Mouse (Mus musculus): ENCODE measurements around the gene Luc7l3. TPM values are rescaled to one million over a fixed set of nuclear protein-coding genes. Genes with fewer than 3 reads are reported as not detected.

The Luc7l3 gene
- polyA plus RNA-seq, 1 experiment from 2014 or later, result 165 TPM

DNA sequence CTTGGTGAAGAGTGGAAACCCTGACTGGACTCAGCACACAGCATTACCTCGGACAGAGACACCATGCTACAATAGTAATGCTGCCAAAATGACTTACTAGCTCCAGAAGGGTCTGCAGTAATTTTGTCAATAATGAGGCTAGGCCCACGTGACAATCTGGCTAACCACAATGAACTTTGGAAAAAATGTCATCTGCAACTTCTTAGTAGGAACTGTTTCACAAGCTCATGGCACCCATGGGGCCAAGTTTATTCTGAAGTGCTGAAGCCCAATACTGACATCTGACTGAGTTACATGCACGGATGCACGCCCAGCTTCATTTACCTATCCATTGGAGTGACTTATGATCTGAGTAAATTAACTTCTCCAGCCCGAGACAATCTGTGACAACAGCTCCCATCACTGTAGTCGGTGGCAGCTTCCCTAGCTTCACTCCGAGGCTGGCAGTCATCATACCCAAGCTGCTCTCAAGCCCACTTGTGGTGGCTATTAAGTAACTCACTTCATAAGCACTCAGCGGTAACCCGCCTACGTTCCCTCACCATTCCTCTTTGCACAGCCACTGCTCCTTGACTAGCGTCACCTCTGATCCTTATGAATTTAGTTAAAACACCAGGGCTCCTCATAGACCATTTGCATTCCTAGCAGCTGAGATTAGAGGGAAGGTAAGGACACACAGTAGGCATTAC lies 35.8 kb downstream of the Luc7l3 start:
- H3K4me2 ChIP-seq (replicated peaks), result no peak overlapping the region
- H3K4me3 ChIP-seq (replicated peaks), result no peak overlapping the region
- H3K9ac ChIP-seq (replicated peaks), result no peak overlapping the region
- H3K27ac ChIP-seq, result no peak overlapping the region
- H3K4me1 ChIP-seq (replicated peaks), result no peaks in the 10 kb centered on the region
- H3K9me3 ChIP-seq, result no peaks in the 10 kb centered on the region
- 95% methylated on average over 11 of the region's 11 CpGs for WGBS
- peaks cover 73% of the 10 kb centered on the region for H3K36me3 ChIP-seq
- no peak for ATAC-seq
- H3K27me3 ChIP-seq, result no peaks in the 10 kb centered on the region

DNA sequence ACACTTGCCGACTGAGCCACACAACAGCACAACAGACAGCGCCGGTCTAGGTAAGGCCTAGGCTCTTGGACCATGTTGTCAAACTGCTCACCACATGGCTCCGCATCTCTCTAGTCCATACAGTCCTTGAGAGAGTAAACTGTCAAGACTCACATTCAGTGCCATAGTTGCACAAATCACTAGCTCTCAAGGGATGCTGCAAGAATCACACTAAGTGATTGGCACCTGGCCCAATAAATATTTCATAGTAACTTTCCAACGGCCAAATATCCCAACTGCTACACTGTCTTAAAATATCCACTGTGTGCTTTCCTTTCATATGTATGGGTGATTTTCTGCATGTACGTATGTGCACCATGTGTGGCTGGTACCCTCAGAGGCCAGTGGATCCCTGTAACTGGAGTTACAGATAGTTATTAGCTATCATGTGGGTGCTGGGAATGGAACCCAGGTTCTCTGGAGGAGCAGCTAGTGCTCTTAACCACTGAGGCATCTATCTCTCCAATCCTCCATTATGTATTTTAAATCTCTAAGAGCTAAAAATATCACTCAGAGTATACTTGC lies 38.2 kb downstream of the Luc7l3 start:
- Histone ChIP-seq H3K4me3 (replicated peaks) (no peak overlapping the region), H3K9ac (replicated peaks) (no peak overlapping the region), H3K36me3 (peaks cover 52% of the 10 kb centered on the region), H3K4me1 (replicated peaks) (0 out of 2 replicates have a peak, but pooled peaks cover 5% of the 10 kb centered on the region), H3K4me2 (replicated peaks) (no peak overlapping the region), H3K27ac (no peak overlapping the region), H3K9me3 (no peaks in the 10 kb centered on the region), H3K27me3 (no peaks in the 10 kb centered on the region)
- no peak for ATAC-seq
- 96% methylated on average over 6 of the region's 6 CpGs for WGBS

DNA sequence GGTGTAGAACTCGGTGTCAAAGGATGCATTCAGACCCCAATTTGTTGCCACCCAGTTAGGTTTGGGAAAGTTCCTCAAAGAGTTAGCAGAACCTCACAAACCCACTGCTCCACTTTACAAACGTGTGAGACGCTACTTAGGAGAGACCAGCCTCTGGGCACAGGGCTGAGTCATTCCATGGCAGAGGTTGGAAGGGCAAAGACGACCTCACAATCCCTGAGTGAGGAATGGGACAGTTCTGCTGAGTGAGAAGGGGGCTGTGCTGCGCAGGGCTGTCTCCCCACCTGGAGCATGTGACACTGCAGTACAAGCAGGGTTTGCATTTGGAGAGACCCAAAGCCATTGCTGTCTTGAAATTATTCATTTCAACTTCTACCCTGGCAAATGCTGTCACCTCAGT lies 39.5 kb downstream of the Luc7l3 start:
- Histone ChIP-seq H3K4me3 (replicated peaks) (no peak overlapping the region), H3K4me2 (replicated peaks) (no peak overlapping the region), H3K9me3 (no peaks in the 10 kb centered on the region), H3K27me3 (no peaks in the 10 kb centered on the region), H3K36me3 (peaks cover 39% of the 10 kb centered on the region), H3K27ac (no peak overlapping the region), H3K4me1 (replicated peaks) (0 out of 2 replicates have a peak, but pooled peaks cover 8% of the 10 kb centered on the region), H3K9ac (replicated peaks) (no peak overlapping the region)
- ATAC-seq, result no peak
- 72% methylated on average over 5 of the region's 5 CpGs for WGBS

DNA sequence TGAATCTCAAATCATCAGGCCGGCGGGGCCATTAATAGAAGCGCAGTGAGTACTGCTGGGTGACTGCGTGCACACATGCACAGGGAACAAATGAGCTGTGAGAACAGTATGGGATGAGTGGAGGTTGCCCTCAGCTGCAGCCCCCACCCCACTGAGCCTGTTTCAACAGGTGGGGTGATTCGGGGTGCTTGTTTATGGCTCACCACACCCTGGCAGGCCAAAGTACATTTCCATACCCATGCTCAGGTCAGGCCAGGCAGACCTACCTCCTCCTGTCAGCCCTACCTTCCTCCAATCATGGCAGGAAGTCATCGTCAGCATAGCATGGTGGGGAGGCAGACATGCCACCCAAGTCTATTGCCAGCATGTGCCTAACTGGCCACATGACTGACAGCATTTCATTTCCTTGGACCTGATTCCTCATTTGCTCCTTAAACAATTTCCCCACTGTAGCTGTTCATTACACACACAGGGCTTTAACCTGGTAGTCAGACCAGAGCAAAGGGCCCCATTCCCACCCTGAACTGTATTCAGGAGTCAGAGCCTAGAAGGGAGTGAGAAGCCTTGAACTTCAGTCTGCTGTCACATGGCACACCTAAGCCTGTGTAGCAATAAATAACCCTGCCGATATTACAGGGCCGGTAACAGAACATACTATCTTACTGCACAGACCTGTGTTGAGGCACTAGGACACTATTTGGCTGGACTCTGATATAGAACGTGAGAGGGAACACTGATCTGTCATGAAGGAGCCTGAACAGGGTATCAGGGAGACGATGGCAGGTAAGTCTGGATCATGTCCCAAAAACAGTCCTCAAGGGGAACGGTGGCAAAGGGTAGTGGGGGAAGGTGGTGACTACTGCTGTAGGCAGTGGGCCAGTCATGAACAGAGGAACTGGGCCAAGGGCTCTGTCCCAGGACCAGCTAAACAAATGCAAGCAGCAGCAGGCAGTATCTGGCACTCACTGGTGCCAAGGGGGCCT lies 40.3 kb downstream of the Luc7l3 start, which contains the start of gene Gm21885:
Gene Gm21885, plus strand, starts transcription at position 675 of the 983 bp plus-strand sequence.
- 86% methylated on average over 11 of the region's 11 CpGs for WGBS
- H3K4me3 ChIP-seq (replicated peaks), result no peak within 1 kb of the TSS
- H3K9ac ChIP-seq (replicated peaks), result no peak within 1 kb of the TSS
- H3K9me3 ChIP-seq, result no peaks in the 10 kb centered on the region
- no peaks in the 10 kb centered on the region for H3K27me3 ChIP-seq
- H3K36me3 ChIP-seq, result peaks cover 31% of the 10 kb centered on the region
- no peak within 1 kb of the TSS for H3K4me2 ChIP-seq (replicated peaks)
- peaks cover 14% of the 10 kb centered on the region; the same call in 1 of the 2 replicates for H3K4me1 ChIP-seq (replicated peaks)
- no peak for ATAC-seq
- H3K27ac ChIP-seq, result no peak within 1 kb of the TSS

DNA sequence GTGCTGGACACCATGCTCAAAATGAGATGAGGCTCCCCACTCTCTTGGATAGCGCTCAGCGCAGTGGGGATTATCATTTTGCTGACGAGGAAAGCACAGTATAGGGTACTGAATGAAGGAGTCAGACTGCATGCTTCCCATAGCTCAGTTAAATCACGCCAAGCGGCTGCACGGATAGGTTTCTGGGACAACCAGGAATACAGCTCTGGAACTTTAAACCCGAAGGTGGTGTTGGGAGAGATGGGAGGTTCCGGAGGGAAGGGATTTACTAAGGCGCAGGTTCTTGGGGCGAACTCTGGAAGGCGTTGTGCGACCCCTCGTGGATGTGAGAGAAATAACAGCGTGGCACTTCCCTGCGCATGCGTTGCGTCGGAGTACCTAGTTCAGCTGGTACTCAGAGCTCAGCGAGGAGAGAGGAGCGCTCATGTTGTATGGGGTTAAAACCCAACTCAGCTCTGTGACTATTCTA lies 44.9 kb downstream of the Luc7l3 start:
- Histone ChIP-seq H3K4me1 (replicated peaks) (peaks cover 15% of the 10 kb centered on the region; the same call in 1 of the 2 replicates), H3K4me2 (replicated peaks) (peak overlapping the region; percentile 56), H3K27me3 (no peaks in the 10 kb centered on the region), H3K9me3 (no peaks in the 10 kb centered on the region), H3K9ac (replicated peaks) (peak overlapping the region; percentile 58), H3K36me3 (no peaks in the 10 kb centered on the region), H3K27ac (no peak overlapping the region), H3K4me3 (replicated peaks) (peak overlapping the region; percentile 22)
- ATAC-seq, result peak; percentile 76
- WGBS, result 7% methylated on average over 20 of the region's 20 CpGs

DNA sequence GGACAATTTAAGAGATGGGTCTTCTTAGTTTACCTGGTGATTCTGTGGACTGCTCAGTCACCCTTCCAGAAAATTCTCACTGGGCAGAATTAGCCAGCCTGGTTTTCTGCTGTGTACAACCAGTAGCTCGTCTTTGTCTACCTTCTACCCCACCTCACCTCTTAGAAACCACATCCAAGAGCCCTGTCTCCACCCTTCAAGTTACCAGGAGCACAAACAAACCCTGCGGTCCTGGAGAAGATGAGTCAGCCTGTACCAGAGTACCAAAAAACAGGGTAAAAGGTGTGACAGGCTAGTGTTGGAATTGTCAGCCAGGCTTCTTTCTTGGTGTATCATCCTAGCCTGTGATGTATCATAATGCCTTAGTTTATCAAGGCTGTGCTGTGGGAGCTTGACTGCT lies 46.1 kb downstream of the Luc7l3 start:
- 89% methylated on average over 2 of the region's 2 CpGs for WGBS
- H3K36me3 ChIP-seq, result no peaks in the 10 kb centered on the region
- no peaks in the 10 kb centered on the region for H3K9me3 ChIP-seq
- H3K27ac ChIP-seq, result no peak overlapping the region
- no peaks in the 10 kb centered on the region for H3K27me3 ChIP-seq
- H3K4me3 ChIP-seq (replicated peaks), result no peak overlapping the region
- H3K4me1 ChIP-seq (replicated peaks), result peaks cover 14% of the 10 kb centered on the region; the same call in 1 of the 2 replicates
- no peak overlapping the region for H3K9ac ChIP-seq (replicated peaks)
- no peak overlapping the region for H3K4me2 ChIP-seq (replicated peaks)
- no peak for ATAC-seq

DNA sequence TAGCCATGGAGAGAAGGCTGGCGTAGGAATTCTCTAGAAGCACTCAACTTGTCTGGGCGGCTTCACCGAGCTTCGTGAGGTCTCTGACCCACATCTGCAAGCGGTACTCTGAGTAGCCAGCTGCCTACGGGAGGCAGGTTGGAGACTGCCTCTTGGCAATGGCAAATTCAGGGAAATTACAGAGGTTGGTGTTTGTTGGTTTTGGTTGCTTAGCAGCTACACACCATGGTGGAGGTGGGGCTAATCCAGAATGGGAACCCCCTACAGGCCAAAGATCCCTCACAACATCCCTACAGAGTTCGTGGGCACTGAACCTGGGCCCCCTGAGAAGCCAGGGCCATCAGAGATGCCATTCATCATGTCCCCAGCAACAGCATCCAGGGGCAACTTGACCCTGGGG lies 46.6 kb downstream of the Luc7l3 start:
- no peak overlapping the region for H3K9ac ChIP-seq (replicated peaks)
- H3K27ac ChIP-seq, result no peak overlapping the region
- no peak for ATAC-seq
- no peaks in the 10 kb centered on the region for H3K36me3 ChIP-seq
- 87% methylated on average over 7 of the region's 7 CpGs for WGBS
- H3K4me3 ChIP-seq (replicated peaks), result no peak overlapping the region
- no peaks in the 10 kb centered on the region for H3K27me3 ChIP-seq
- H3K9me3 ChIP-seq, result no peaks in the 10 kb centered on the region
- H3K4me1 ChIP-seq (replicated peaks), result peaks cover 12% of the 10 kb centered on the region; the same call in 1 of the 2 replicates
- no peak overlapping the region for H3K4me2 ChIP-seq (replicated peaks)

DNA sequence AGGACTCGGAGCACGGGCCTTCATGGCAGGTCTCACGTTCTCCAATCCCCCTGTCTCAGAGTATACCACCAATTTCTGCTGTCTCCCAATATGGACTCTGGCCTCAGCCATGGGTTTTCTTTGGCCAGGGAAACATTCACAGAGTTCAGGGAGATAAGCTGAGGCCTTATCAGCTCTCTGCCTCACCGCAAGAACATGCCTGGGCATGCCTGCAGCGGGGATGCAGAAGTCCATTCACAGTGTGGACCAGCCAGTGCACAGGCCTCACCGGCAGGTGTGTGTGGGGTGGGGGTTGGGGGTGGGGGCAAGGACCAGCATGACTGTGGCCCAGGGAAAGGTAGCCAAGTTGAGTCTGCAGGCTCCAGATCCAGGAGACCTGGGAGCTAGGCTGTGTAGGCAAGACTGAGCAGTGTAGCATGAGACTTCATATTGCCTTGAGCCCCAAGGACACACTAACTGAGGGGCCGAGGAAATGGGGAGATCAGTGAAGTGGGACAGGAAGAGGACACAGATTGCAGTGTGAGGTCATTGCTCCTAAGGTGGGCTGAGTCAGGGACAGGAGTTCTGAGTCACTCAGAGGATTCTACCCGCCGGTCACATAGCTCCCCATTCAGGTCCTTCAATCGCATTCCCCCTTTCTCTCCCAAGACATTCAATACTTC lies 47.5 kb downstream of the Luc7l3 start:
- Histone ChIP-seq H3K4me3 (replicated peaks) (no peak overlapping the region), H3K9me3 (no peaks in the 10 kb centered on the region), H3K27me3 (no peaks in the 10 kb centered on the region), H3K4me1 (replicated peaks) (peaks cover 10% of the 10 kb centered on the region; the same call in 1 of the 2 replicates), H3K9ac (replicated peaks) (no peak overlapping the region), H3K27ac (no peak overlapping the region), H3K36me3 (no peaks in the 10 kb centered on the region), H3K4me2 (replicated peaks) (no peak overlapping the region)
- no peak for ATAC-seq
- 88% methylated on average over 10 of the region's 10 CpGs for WGBS

DNA sequence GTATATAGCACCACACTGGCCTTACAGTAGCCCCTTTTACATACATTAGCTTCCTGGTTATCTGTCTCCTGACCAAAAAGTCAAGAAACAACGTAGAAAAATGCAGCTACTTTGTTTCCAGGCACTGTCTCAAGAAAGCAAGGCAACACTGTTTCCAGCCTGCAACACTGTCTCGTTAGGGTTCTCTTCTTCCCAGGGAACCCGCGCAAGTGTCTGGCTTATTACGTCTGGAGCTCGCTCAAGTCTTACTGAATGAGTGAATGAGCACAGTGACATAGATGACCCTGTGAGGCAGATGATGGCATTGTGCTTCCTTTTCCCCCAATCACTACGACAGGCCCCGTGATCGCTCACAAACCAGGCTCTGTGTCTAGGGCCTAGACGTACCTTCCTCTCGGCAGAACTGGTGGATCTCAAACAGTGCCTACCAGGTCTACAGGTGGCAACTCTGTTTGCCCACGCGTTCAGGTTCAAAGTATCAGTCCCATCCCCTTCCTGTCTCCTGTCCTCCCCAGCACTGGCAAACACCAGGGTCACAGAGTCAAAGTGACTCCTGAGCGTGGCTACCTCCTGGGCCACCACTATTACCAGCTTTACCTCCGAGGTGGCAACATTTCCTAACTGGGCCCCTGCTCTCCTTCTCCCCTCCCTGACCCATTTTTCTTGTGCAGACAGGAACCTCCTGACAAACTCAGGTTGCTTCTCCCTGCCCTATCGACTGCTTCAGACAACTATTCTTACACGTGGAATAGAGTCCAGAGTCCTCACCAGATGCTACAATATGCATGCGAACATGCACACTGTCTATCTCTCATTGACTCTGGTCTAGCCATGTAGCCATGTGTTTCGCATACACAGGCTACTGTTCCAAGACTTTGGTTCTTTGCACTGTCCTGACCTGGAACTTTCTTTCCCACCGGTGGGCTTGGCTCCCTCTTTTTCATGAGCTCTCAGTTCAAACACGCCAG lies 48.5 kb downstream of the Luc7l3 start:
- Histone ChIP-seq H3K27me3 (no peaks in the 10 kb centered on the region), H3K27ac (no peak overlapping the region), H3K36me3 (no peaks in the 10 kb centered on the region), H3K9me3 (no peaks in the 10 kb centered on the region), H3K9ac (replicated peaks) (no peak overlapping the region), H3K4me3 (replicated peaks) (no peak overlapping the region), H3K4me2 (replicated peaks) (no peak overlapping the region), H3K4me1 (replicated peaks) (peaks cover 10% of the 10 kb centered on the region; the same call in 1 of the 2 replicates)
- no peak for ATAC-seq
- 89% methylated on average over 21 of the region's 21 CpGs for WGBS

DNA sequence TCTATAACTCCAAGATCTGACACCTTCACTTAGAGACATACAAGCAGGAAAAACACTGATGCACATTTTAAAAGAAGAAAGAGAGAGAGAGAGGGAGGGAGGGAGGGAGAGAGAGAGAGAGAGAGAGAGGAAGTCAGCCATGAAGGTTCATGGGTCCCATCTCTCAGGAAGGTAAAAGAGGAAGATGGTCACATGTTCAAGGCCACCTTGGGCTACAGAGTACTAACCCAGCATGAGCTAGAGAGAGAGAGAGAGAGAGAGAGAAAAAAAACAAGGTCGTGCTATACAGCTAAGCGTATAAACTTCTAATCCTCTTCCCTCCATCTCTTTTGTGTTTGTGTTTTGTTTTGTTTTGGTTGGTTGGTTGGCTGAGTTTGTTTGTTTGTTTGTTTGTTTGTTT lies 50.8 kb downstream of the Luc7l3 start:
- H3K9ac ChIP-seq (replicated peaks), result no peak overlapping the region
- H3K27me3 ChIP-seq, result no peaks in the 10 kb centered on the region
- no peak overlapping the region for H3K27ac ChIP-seq
- H3K4me3 ChIP-seq (replicated peaks), result no peak overlapping the region
- no peak for ATAC-seq
- 78% methylated on average over 2 of the region's 2 CpGs for WGBS
- no peaks in the 10 kb centered on the region for H3K4me1 ChIP-seq (replicated peaks)
- no peaks in the 10 kb centered on the region for H3K36me3 ChIP-seq
- H3K4me2 ChIP-seq (replicated peaks), result no peak overlapping the region
- no peaks in the 10 kb centered on the region for H3K9me3 ChIP-seq

DNA sequence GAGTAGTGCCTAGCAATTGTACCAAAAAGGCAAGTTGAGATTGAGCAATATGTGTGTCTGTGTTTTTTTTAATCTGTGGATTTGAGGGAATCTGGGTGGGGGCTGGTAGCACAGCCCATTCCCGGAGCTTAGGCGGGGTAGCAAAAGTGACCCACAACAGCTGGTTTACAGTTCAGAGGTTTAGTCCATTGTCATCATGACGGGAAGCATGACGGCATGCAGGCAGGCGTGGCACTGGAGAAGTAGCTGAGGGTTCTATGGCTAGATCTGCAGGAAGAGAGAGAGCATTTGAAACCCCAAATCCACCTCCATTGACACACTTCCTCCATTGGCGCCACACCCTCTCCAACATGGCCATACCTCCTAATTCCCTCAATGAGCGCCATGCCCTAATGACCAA lies 51.9 kb downstream of the Luc7l3 start:
- H3K4me1 ChIP-seq (replicated peaks), result peaks cover 8% of the 10 kb centered on the region
- no peaks in the 10 kb centered on the region for H3K36me3 ChIP-seq
- H3K4me3 ChIP-seq (replicated peaks), result no peak overlapping the region
- WGBS, result 88% methylated on average over 7 of the region's 7 CpGs
- H3K9me3 ChIP-seq, result no peaks in the 10 kb centered on the region
- H3K27ac ChIP-seq, result no peak overlapping the region
- no peak for ATAC-seq
- no peak overlapping the region for H3K4me2 ChIP-seq (replicated peaks)
- H3K9ac ChIP-seq (replicated peaks), result no peak overlapping the region
- H3K27me3 ChIP-seq, result no peaks in the 10 kb centered on the region
